Mouse (Mus musculus) frontal cortex, postnatal 10 days (tissue): Measurements from ENCODE around the gene Stam.
A peak's percentile ranks its signal among the peaks of the same experiment; 100 is the strongest.
"Not testable (repeated sequence)": the region's sequence is repeated elsewhere in the genome, so short reads cannot be mapped to it uniquely, and the experiment has no call there.

ENCODE experiments used
- DNase-seq, 2 experiments: peaks; one replicate each; pipeline ENCODE4 v3.0.0; 2022; ENCODE audit warnings: low spot score in 2 of 2, mixed read lengths in 1 of 2

The Stam gene

DNA sequence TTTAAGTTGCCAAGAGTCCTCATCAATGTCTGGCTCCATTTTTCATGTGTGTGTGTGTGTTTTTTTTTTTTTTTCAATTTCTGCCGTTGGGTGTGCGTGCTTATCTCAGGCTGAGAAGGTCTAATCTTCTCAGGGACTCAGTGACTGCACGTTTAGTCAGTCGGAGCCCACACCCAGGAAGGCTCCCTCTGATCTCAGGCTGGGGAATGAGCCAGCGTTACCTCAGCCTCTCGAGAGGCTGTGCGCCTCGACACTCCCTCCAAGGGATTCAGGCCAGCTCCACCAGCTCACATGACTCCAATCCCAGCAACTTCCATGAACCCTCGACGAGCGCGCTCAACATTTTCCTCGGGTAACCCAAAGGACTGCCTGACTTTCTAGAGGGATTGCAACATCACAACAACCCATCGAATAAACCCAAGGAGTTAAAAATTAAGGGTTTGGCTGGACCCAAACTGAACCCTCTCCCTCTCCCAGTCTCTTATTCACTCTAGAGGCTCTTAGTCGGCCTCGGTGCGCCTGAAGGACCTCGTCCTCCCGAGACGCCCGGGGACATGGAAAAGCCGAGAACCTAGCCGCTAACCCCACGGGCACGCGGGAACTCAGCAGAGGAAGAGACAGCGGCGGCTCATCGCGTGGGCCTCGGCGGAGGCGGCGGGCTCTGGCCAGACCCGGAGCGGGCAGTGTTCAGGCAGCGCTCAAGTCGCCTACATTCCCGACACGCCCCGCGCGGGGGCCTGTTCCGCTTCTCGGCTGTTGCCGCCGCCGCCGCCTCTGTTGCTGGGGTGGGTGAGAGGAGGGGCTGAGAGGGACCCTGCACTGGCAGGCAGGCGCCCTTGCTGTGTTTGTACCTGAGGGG is at the start of gene Stam:
Gene Stam, plus strand, starts transcription at position 737 of the 859 bp plus-strand sequence.
- DNase-seq = peak; percentile 78 to 88

DNA sequence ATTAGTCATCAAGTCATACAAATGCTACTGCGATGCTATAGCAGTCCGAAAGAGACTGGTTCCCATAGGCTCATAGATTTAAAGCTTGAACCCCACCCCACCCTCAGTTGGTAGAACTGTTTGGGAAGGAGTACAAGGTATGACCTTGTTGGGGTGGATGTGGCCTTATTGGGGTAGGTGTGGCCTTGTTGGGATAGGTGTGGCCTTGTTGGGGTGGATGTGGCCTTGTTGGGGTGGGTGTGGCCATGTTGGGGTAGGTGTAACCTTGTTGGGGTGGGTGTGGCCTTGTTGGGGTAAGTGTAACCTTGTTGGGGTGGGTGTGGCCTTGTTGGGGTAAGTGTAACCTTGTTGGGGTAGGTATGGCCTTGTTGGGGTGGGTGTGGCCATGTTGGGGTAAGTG is 32.6 kb upstream of the Stam start:
- no peak for DNase-seq

DNA sequence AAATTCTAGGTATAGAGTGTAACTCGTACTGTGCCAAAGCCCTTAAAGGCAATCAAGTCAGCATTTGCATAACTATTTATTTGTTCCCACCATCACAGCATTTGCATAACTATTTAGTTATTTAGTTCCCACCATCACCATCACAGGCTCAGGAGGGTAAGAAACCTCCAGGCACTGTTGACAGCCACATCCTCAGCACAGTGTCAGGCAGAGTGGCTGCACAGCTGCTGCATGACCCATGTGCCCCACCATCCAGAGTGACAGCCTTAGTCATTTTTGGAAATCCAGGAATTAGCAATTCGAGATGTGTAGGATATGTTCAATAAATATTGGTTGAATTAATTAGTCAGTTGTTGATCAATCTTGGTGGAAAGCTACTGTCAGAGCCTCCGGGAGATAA is 30.9 kb upstream of the Stam start:
- no peak for DNase-seq

DNA sequence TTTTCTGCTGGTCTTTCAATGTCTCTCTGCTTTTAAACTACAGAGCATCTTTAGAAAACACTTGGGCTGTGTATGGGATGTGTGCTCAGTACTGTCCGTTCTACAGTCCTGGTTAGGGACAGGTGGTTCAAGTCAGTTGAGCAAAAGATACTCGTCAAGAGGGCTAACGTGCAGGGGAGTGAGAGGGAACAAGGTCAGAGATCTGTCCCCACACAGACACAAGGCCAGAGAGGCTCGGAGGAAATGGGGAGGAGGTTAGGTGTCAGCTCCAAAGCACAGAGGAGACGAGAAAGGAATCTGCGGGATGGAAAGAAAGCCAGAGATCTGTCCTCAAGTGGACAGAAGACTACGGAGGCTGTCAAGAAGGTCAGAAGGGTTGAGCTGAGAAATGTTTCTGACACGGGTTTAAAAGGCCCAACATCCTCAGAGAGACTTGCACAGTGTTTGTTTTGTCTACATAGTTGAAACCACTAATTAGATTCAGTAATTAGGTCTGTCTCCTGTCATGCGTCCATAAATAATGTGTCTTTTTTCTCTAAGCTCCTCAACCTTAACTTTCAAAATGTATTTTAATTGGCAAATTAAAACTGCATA is 30.2 kb upstream of the Stam start:
- DNase-seq = no peak

DNA sequence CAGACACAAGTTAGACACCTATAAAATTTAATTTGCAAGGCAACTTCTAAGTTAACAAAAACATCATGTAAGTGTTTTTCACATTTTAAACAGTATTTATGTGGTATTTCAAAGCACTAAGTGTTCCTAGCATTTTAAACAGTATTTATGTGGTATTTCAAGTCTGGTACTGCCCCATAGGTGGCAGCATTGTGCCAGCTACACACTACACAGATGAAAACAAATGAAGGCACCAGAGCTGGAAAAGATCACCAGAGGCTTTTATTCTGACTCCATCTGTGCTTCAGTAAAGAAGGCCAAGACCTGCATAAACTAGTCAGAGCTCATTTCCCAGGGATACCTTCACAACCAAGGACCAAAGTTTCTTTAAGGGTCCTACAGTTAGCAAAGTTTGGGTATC is 25.5 kb upstream of the Stam start:
- DNase-seq = peak in 1 of 2 experiments; percentile 60

DNA sequence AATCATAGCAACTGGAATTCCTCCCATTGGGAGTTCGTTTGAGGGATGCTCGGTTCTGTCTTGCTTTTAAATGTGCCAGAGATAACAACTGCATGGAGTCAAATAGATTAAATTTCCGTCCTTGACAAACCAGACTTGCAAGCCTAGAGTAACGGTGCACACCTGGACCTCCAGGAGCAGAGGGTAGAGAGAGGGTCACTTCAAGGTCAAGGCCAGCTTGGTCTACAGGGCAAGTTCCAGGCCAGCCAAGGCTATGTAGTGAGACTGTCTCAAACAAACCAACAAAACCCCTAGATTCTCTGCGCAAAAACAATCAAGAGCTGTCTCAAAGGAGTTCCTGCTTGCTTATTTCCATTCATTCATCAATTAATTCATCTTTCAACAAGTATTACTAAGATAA is 25.1 kb upstream of the Stam start:
- DNase-seq = no peak

DNA sequence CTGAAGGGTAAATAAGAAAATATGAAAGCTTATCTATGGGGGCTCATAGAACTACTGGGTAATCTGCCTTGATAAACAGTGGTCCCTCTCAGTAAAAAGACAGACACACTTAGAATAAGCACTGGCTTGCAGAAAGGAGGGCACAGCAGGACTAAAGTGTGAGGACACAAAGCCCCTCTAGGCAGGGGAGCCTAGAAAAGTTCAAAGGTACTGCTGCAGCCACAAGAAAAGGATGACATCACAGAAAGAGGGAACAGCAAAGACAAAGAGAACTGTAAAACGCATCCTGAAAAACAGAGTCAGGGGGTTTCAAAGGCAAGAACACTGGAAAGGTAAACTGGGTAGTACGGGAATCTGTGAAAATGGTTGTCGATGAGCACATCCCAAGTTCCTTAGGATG is 20.3 kb upstream of the Stam start:
- no peak for DNase-seq

DNA sequence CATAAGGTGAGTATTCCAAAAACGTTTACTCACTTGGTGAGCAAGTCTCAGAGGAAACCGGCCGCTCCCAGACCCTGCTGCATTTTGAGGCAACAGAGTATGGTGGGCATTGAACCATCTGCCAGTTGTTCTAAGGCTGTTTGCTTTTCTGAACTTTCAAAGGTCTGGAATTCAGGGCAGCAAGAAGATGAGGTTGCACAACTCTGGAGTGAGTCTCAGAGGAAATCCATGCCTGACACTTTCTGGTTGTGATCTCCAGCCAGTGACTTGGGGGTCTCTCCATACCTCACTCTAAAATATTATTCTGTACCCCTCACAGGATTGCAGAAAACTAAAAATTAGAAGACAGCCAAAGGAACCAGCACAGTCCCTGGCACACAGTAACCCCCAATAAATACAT is 19.7 kb upstream of the Stam start:
- DNase-seq = no peak

DNA sequence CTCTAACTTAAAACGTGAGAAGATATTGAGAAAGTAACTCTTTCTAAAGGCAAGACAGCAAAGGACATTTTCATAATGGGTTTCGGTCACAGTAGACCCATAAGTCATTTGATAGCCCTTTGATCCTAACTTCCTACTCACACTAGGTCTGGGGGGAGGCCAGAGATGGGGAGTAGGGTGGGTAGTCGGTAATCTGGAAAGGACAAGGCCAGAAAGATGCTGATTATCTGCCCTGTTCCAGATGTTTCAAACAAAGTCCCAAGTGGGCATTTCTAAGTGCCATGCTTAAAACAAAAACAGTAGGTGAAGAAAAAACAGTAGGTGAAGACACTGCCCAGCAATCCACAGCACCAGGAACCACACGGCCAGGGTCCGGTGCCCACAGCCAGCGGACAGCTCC is 19.2 kb upstream of the Stam start:
- no peak for DNase-seq

DNA sequence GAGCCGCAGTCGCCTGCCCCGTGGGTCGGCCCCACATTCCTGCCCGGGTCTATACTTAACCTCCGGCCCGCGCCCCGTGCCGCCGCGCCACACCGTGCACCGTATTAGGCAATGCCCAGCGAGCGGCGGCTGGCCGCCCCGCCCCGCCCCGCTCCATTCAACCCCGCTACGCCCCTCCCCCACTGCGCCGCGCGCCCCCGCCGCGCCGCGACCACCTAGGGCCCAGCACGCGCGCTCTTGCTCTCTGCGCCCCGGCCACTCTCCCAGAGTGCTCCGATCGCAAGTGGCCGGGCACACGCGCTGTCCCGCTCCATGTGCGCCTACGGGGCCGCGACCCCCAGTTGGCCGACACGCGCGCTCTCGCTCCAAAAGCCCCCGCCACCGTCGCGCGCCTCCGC is 18.7 kb upstream of the Stam start:
- DNase-seq = peak in 1 of 2 experiments; percentile 52

DNA sequence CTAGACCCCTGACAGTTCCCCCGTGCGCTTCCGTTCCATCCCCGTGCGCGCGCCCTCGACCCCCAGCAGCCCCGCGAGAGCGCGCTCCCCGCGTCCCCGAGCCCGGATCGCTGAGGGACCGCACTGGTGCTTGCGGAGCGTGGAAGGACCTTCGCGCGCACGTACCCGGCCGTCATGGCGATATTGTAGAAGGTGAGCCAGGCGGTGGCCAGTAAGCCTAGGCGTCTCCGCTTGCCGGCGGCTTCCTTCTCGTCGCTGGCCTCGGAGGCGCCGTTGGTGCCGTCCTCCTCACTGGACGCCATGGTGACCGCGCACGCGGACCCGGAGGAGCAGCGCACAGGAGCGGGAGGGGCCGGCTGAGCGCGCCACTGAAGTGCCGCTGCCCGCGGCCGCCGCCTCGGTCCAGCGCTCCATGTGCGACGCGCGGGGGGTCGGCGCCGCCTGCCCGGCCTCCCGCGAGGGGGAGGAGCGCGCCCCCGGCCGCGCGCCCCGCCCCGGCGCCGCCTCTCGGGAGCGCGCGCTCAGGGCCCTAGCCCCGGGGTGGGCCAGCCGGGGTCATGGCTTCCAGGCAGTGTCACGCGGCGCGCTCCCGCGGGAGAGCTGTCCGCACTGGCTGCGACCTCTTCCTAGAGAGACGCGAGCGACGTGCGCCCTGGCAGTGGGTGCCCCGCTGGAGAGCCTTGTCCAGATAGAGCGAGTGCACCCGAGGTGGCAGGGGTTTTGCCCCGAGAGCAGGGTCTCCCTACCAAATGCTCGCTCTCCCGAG is 18.1 kb upstream of the Stam start, which contains the start of gene Hacd1:
Gene Hacd1, minus strand, starts transcription at position 570 of the 766 bp plus-strand sequence.
- DNase-seq = peak; percentile 79 to 89

DNA sequence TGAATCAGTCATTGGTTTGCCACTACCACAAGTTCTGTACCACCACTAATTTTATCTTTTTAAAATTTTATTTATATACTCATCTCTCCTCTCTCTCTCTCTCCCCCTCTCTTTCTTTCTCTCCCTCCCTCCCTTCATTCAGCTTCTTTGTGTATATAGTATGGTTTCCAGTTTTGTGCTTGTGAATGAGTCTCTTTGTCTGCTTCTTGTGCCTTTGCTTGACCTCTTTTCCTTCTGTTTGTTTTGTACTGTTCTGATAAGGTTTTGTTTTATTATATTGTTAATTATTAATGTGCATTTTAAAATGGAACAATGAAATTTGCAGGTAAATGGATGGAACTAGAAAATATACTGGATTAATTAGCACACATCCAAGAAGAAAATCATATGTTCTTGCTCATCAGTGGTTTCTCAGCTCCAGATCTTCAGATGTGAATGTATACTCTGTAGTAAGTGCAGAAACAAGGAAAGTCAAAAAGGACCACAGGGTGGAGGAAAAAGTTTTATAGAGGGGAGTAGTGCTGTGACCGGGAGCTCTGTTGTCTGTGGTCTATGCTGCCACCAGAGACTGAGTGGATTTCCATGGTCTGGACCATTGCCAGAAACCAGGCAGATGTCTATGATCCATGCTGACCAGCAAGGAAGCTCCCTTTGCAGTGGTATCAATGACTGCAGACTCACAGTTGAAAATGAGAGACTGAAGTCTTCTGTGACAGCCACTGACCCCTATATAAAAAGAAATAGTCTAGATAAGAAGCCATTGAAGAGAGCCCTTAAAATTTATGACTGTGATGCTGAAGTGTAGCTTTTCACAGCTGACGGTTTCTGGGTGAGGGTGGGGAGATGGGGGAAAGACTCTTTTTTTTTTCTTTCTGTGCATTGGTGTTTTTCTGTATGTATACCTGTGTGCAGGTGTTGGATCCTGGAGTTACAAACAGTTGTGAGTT is 7.9 kb upstream of the Stam start:
- DNase-seq = no peak

DNA sequence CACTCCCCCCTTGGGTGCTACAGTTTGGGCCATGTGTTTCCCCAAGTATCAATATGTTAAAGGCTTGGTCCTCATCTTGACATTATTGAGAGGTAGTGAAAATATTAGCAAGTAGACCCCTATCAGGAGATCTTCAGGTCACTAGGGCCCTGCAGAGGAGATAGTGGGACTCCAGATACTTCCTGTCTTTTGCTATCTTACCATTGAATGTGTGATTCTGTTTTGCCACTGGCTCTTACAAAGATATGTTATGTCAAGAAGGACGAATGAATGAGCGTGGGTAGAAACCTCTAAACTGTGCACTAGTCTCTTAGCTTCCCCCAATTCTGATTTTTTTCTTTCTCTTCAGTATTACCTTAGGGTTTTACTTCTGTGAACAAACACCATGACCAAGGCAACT is 4.9 kb upstream of the Stam start:
- no peak for DNase-seq

DNA sequence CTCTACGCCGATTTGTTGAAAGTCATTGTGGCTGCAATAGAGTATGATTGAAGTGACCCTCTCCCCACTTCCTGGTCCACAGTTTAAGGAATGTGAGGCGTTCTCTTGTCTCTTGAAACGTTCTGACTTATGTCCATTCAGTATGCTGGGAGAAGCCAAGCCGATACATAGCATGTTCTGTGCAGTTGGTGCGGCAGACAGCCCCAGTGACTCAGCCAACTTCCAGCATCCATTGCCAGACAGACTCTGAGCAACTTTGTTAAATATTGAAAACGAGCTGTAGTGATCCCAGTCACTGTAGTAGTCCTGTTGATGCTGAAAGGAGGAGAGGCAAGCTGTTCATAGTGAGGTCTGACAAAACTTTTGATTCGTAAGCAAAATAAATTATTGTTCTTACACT is 3.4 kb upstream of the Stam start:
- DNase-seq = no peak

DNA sequence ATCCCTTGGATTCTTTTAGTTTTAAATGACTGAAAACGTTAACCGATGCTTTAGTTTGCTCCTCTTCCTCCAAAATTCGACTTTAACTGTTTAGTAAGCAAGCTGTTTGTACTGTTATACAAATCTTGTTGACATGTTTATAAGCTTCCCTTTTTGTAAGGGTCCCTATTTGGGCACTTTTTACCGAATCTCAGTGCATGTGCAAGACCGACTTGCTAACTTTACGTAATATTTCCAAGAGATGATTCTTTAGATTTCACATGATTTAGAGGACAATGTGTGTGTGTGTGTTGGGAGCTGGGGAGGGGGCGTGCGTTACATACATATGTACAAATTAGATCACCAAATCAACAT is 913 bp upstream of the Stam start:
- DNase-seq = no peak

DNA sequence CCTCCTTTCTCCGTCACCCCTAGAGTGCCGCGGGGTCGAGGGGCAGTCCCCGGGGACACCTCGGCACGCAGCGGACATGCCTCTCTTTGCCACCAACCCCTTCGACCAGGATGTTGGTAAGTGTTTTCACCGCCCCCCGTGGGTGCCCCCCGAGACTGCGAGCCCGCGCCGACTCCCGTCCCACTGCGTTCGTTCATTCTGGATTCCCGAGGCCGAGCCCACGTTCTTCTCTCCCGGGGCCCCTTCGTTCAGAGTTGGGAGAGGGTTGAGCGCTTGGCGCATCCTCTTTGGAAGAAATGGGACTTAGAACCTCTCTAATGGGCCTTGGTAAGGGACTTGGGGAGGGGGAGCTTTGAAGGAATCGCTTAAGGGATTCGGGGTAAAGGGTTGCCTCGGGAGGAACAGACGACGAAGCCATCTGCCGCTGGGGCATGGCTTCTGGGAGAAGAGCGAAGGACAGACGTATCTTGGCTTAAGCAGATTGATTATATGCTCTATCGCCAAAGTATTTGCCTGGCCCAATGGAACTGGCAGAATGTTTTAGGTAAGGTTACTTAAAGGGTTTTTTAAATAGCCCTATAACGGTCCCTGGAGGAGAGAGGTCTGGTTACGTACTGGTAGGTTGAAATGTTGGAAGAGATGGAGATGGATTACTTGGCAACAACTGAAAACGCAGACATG is 463 bp downstream of the Stam start:
- DNase-seq = no peak

DNA sequence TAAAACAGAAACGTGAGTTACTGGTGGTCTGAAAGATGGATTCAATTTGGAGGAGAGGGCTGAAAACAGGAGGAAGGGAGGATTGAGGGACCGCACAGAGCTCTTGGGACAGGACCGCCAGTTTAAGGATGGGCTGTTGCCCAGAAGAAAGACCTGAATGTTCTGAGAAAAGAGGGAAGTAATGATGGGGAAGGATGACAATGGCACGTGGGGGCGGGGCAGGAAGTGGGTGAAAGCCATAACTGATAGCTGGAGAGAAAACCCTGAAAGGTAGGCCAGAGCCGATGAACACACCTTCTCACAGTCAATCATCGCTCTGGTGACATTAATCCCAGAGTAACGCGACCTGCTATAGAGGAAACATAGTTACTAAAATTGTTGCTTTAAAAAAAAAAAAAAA is 4.6 kb downstream of the Stam start:
- not testable (repeated sequence) for DNase-seq

DNA sequence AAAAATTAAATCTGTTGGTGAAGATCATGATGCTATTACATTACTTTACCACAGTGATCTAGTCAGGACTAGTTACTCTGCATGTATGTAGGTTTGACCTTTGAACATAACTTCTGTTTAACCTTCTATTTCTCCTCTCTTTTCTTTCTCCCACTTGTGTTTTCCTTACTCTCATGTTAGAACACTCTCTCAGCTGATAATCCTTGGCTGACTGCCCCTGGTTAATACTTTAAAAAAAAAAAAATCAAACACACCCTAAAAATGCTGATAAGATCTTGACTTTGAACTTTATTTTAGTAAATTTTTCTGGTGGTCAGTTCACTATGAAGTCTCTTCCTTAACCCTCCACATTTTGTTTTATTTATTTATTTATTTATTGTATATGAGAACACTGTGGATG is 26.6 kb downstream of the Stam start:
- DNase-seq = no peak

DNA sequence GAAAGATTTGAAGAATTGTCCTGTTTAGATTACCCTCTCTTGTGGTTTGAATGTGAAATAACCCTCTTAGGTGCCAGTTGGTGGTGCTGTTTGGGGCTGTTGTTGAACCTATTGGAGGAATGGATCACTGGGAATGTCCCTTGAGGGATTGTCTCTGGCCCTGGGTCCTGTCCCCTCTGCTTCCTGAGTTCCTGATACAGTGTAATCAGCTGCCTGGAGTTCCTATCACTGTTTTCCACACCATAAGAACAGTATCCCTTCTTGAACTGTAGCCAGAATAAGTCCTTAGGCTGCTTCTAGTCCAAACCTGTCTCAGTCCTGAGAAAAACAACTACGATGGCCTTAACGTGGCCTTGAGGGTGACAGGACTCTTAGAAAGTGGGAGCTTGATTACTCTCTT is 28.7 kb downstream of the Stam start:
- DNase-seq = no peak

DNA sequence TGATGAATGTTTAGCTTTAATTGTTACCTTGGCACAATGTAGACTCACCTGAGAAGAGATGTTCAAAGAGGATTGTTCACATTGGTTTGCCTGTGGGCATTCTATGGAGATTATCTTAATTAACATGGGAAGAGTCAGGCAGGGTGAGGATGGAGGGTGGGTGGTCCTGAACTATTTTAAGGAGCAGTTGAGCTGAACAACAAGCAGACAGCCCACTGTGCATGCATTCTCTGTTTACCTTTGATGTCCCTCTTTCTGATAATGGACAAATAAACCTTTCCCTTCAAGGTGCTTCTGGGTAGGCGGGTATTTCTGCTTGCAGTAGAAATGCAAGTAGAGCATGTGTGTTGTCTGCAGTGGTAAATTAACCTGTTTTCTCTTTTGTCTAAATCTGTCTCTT is 30.0 kb downstream of the Stam start:
- no peak for DNase-seq

DNA sequence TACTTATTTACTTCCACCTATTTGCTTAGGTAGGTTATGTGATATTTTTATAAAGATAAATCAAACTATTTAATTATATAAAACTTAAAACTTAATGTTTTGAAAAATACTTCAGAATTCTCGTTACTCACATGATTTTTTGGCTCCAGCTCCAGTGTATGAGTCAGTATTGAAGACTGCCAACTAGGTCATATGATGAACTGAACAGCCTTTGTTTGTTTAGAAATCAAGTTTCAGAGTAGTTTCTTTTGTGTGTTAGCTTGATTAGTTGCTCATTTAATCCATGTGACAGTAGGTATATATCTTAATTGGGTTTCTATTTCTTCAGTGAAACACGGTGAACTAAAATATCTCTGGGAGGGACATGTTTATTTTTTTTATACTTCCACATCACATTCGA is 33.8 kb downstream of the Stam start:
- no peak for DNase-seq
